Comparison of ENCODE assay signal across 27 mouse cellular contexts in the genomic region with DNA sequence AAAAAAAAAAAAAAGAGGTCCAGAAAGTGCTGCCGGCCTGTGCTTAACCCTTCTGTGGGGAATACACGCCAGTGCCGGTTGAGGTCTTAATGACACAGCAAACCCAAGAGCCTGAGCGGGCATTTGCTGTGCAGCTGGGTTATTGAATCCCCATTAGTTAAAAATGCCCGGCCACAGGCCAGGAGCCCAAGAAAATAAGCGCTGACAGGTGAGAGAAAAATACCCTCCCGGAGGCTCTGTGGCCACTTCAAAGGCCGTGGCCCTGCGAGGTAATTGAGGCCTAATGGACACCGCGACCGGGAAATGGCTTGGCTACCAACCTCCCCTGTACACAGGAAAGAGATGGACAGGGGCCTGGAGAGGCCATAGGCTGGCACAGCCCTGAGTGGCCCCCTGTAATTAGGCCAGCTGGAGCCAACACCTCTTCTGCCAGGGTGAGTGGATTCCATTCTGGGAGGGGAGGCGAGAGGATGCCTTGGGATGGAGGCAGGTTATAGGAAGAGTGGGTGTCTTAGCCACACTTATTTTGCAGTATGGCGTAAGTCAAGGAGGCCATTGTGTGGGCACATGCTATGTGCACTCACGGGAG.
DNase-seq lines count a peak whose midpoint lies in the region; ATAC-seq lines count a peak whose summit lies in the region.
"Had no signal": no experiment of that assay in that cellular context is flagged by ENCODE, and none has a peak within 500 bp of the region (broad histone marks: within the 10 kb centered on the region; RNA-seq: fewer than 3 reads in every experiment).

No protein-coding gene starts in this region.

- peak overlapping the region; percentile 19; the same call in 1 of the 2 replicates for H3K4me2 ChIP-seq in limb, embryonic 12.5 days
- no peak overlapping the region for H3K4me2 ChIP-seq in liver, embryonic 11.5 days
- H3K4me2 ChIP-seq: embryonic facial prominence, embryonic 12.5 days; forebrain, embryonic 12.5 days; forebrain, embryonic 15.5 days; heart, embryonic 13.5 days; hindbrain, embryonic 14.5 days had no signal

- H3K27ac ChIP-seq in limb, embryonic 12.5 days = no peak overlapping the region
- no peak overlapping the region for H3K27ac ChIP-seq in liver, embryonic 11.5 days (ENCODE audit: low read depth, low read length)
- H3K27ac ChIP-seq: embryonic facial prominence, embryonic 12.5 days; forebrain, embryonic 12.5 days; forebrain, embryonic 15.5 days; heart, adult 2 months; heart, embryonic 10.5 days; heart, embryonic 13.5 days; hindbrain, embryonic 14.5 days; hindbrain, postnatal 0 days had no signal

- peaks cover 19% of the 10 kb centered on the region for H3K4me1 ChIP-seq in limb, embryonic 12.5 days (replicated peaks)
- no peaks in the 10 kb centered on the region for H3K4me1 ChIP-seq in liver, embryonic 11.5 days (replicated peaks; ENCODE audit: control insufficient read depth, insufficient read depth, low read length)
- H3K4me1 ChIP-seq: forebrain, embryonic 12.5 days; forebrain, embryonic 15.5 days; heart, embryonic 10.5 days; heart, embryonic 13.5 days had no signal

- DNase-seq in cerebellum, postnatal 10 days = peak; percentile 35 to 46
- DNase-seq in cerebellum, adult 8-10 months = no peak
- peak; percentile 20 for DNase-seq in embryo, embryonic 11 days
- no peak for DNase-seq in embryo, embryonic 10 days (ENCODE audit: low spot score)
- DNase-seq in forelimb bud, embryonic 11.5 days (ENCODE audit: low read depth, low spot score) = peak; percentile 68
- no peak for DNase-seq in liver, embryonic 11.5 days (ENCODE audit: low spot score)
- DNase-seq: adrenal gland, adult 8-10 months; adrenal gland, postnatal 25 days; cerebellum, adult 11-12 months; cerebellum, adult 9-11 months; gastrocnemius, postnatal 10 days; gastrocnemius, postnatal 36 days; heart, adult 2 months; heart, postnatal 14 days; heart, postnatal 4 days had no signal

- no peaks in the 10 kb centered on the region for H3K36me3 ChIP-seq in limb, embryonic 12.5 days
- H3K36me3 ChIP-seq in liver, embryonic 11.5 days (ENCODE audit: control insufficient read depth, insufficient read depth, low read length) = no peaks in the 10 kb centered on the region
- H3K36me3 ChIP-seq: embryonic facial prominence, embryonic 12.5 days; forebrain, embryonic 12.5 days; forebrain, embryonic 15.5 days; heart, embryonic 10.5 days; heart, embryonic 13.5 days had no signal

- peaks cover 50% of the 10 kb centered on the region for H3K27me3 ChIP-seq in limb, embryonic 12.5 days
- H3K27me3 ChIP-seq in liver, embryonic 11.5 days (replicated peaks; ENCODE audit: control insufficient read depth, insufficient read depth, low read length) = no peaks in the 10 kb centered on the region
- H3K27me3 ChIP-seq: embryonic facial prominence, embryonic 12.5 days; forebrain, embryonic 15.5 days had no signal

- H3K4me3 ChIP-seq in limb, embryonic 12.5 days (replicated peaks) = no peak overlapping the region
- no peak overlapping the region for H3K4me3 ChIP-seq in liver, embryonic 11.5 days (ENCODE audit: low read depth, low read length)
- H3K4me3 ChIP-seq: embryonic facial prominence, embryonic 12.5 days; erythroblast, embryonic 14.5 days; forebrain, embryonic 12.5 days; forebrain, embryonic 15.5 days; heart, adult 2 months; heart, embryonic 10.5 days; heart, embryonic 13.5 days had no signal

- ATAC-seq in limb, embryonic 12.5 days (ENCODE audit: insufficient number of reproducible peaks, insufficient read depth, low FRiP score, low TSS enrichment, low read depth) = no peak
- no peak for ATAC-seq in liver, embryonic 11.5 days (replicated peaks; ENCODE audit: low FRiP score)
- ATAC-seq: activated CD4-positive, CD25-positive, alpha-beta regulatory T cell, adult 4 months; forebrain, embryonic 15.5 days; hindbrain, postnatal 0 days; inflammation-experienced regulatory T-cells, adult 6 months; intestine, embryonic 16.5 days had no signal

- no peaks in the 10 kb centered on the region for H3K9me3 ChIP-seq in limb, embryonic 12.5 days
- no peaks in the 10 kb centered on the region for H3K9me3 ChIP-seq in liver, embryonic 11.5 days (ENCODE audit: control insufficient read depth, low read length)
- H3K9me3 ChIP-seq: embryonic facial prominence, embryonic 12.5 days; forebrain, embryonic 12.5 days; forebrain, embryonic 15.5 days; heart, embryonic 10.5 days; heart, embryonic 13.5 days had no signal

- 21% methylated on average over 15 of the region's 15 CpGs for WGBS in limb, embryonic 12.5 days
- WGBS in liver, embryonic 11.5 days = 77% methylated on average over 15 of the region's 15 CpGs

- no peak overlapping the region for H3K9ac ChIP-seq in limb, embryonic 12.5 days (replicated peaks)
- H3K9ac ChIP-seq in liver, embryonic 11.5 days (ENCODE audit: low read depth, low read length) = no peak overlapping the region
- H3K9ac ChIP-seq: embryonic facial prominence, embryonic 12.5 days; forebrain, embryonic 12.5 days; forebrain, embryonic 15.5 days; heart, embryonic 13.5 days; hindbrain, embryonic 14.5 days had no signal

Comparison
In these comparisons a context has a peak if more than half of its experiments do, and no peak if none do; other contexts are left out.
1. DNase-seq: peak in cerebellum, postnatal 10 days (2 of 2), embryo, embryonic 11 days (single experiment) and forelimb bud, embryonic 11.5 days (single experiment); none in cerebellum, adult 8-10 months (single experiment), embryo, embryonic 10 days (single experiment) and liver, embryonic 11.5 days (single experiment).